Comparison of ENCODE assay signal across 30 mouse cellular contexts in the genomic region with DNA sequence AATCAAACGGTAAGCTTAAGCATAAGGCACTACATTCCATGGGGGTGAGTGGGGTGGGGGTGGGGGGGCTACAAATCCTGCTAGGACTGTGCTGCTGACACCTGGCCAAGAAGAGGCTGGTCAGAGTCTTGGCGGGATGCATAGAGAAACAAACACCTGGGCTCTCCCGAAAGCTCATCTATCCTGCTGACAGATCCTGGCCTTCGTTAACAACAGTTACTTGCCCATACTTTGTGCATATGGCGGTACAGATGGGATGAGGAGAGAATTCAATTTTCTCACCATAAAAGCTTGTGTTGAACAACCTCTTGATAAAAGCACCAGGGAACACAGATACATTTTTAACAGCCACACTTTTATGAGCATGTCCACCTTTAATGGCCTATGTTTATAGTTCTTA. TPM values are rescaled to one million over a fixed set of nuclear protein-coding genes. Genes with fewer than 3 reads are reported as not detected.
A peak's percentile ranks its signal among the peaks of the same experiment; 100 is the strongest.
DNase-seq lines count a peak whose midpoint lies in the region; ATAC-seq and TF ChIP-seq lines count a peak whose summit lies in the region.
"Had no signal": no experiment of that assay in that cellular context is flagged by ENCODE, and none has a peak within 500 bp of the region (broad histone marks: within the 10 kb centered on the region; RNA-seq: fewer than 3 reads in every experiment).

No protein-coding gene starts in this region.

- no peak for TF ChIP-seq POLR2A in brain, embryonic 14.5 days (IDR thresholded peaks at IDR 0.05; ENCODE audit: borderline replicate concordance, extremely low read depth, insufficient read depth, insufficient read length, poor library complexity, severe bottlenecking)

- 84% methylated on average over 5 of the region's 5 CpGs for WGBS in forebrain, embryonic 13.5 days
- 85% methylated on average over 5 of the region's 5 CpGs for WGBS in forebrain, embryonic 12.5 days
- 71% methylated on average over 5 of the region's 5 CpGs for WGBS in heart, embryonic 11.5 days (ENCODE audit: insufficient replicate concordance)

- H3K27me3 ChIP-seq in forebrain, embryonic 13.5 days = no peaks in the 10 kb centered on the region
- H3K27me3 ChIP-seq in forebrain, embryonic 12.5 days = no peaks in the 10 kb centered on the region
- no peaks in the 10 kb centered on the region for H3K27me3 ChIP-seq in heart, embryonic 11.5 days (ENCODE audit: control insufficient read depth, insufficient read depth, low read length)
- H3K27me3 ChIP-seq: embryonic facial prominence, embryonic 12.5 days; embryonic facial prominence, embryonic 15.5 days; heart, embryonic 12.5 days; heart, embryonic 15.5 days; hindbrain, embryonic 13.5 days; intestine, embryonic 15.5 days had no signal

- no peaks in the 10 kb centered on the region for H3K9me3 ChIP-seq in forebrain, embryonic 13.5 days (replicated peaks)
- no peaks in the 10 kb centered on the region for H3K9me3 ChIP-seq in forebrain, embryonic 12.5 days
- H3K9me3 ChIP-seq in heart, embryonic 11.5 days (replicated peaks; ENCODE audit: control insufficient read depth, low read length) = no peaks in the 10 kb centered on the region
- H3K9me3 ChIP-seq: embryonic facial prominence, embryonic 12.5 days; embryonic facial prominence, embryonic 15.5 days; heart, embryonic 12.5 days; heart, embryonic 15.5 days; hindbrain, embryonic 10.5 days; hindbrain, embryonic 13.5 days; intestine, embryonic 15.5 days had no signal

- ATAC-seq in forebrain, embryonic 13.5 days = peak; percentile 41; the same call in 1 of the 2 replicates
- no peak for ATAC-seq in forebrain, embryonic 12.5 days (ENCODE audit: low FRiP score)
- no peak for ATAC-seq in heart, embryonic 11.5 days (replicated peaks; ENCODE audit: insufficient number of reproducible peaks, low FRiP score, low TSS enrichment)
- ATAC-seq: activated CD4-positive, CD25-positive, alpha-beta regulatory T cell, adult 4 months; hindbrain, embryonic 16.5 days; intestine, embryonic 15.5 days had no signal

- no peak overlapping the region for H3K4me3 ChIP-seq in forebrain, embryonic 13.5 days
- no peak overlapping the region for H3K4me3 ChIP-seq in forebrain, embryonic 12.5 days (replicated peaks)
- no peak overlapping the region for H3K4me3 ChIP-seq in layer of hippocampus, adult 2 months
- H3K4me3 ChIP-seq in heart, embryonic 11.5 days (ENCODE audit: low read depth, low read length) = no peak overlapping the region
- H3K4me3 ChIP-seq: embryonic facial prominence, embryonic 12.5 days; embryonic facial prominence, embryonic 15.5 days; gastrocnemius, adult 2 months; heart, embryonic 12.5 days; heart, embryonic 15.5 days; hindbrain, embryonic 10.5 days; hindbrain, embryonic 13.5 days; intestine, embryonic 15.5 days had no signal

- H3K9ac ChIP-seq in forebrain, embryonic 13.5 days = no peak overlapping the region
- no peak overlapping the region for H3K9ac ChIP-seq in forebrain, embryonic 12.5 days
- H3K9ac ChIP-seq in heart, embryonic 11.5 days (ENCODE audit: low read depth, low read length) = no peak overlapping the region
- H3K9ac ChIP-seq: embryonic facial prominence, embryonic 12.5 days; embryonic facial prominence, embryonic 15.5 days; heart, embryonic 12.5 days; heart, embryonic 15.5 days; hindbrain, embryonic 13.5 days; intestine, embryonic 15.5 days had no signal

- no peaks in the 10 kb centered on the region for H3K36me3 ChIP-seq in forebrain, embryonic 13.5 days (ENCODE audit: poor library complexity, severe bottlenecking)
- no peaks in the 10 kb centered on the region for H3K36me3 ChIP-seq in forebrain, embryonic 12.5 days (replicated peaks)
- H3K36me3 ChIP-seq in heart, embryonic 11.5 days (ENCODE audit: control insufficient read depth, insufficient read depth, low read length) = no peaks in the 10 kb centered on the region
- H3K36me3 ChIP-seq: embryonic facial prominence, embryonic 12.5 days; embryonic facial prominence, embryonic 15.5 days; heart, embryonic 12.5 days; heart, embryonic 15.5 days; hindbrain, embryonic 10.5 days; hindbrain, embryonic 13.5 days; intestine, embryonic 15.5 days had no signal

- no peak overlapping the region for H3K27ac ChIP-seq in forebrain, embryonic 13.5 days
- no peak overlapping the region for H3K27ac ChIP-seq in forebrain, embryonic 12.5 days
- H3K27ac ChIP-seq in layer of hippocampus, adult 2 months = no peak overlapping the region
- H3K27ac ChIP-seq in heart, embryonic 11.5 days (ENCODE audit: low read depth, low read length) = no peak overlapping the region
- H3K27ac ChIP-seq: embryonic facial prominence, embryonic 12.5 days; embryonic facial prominence, embryonic 15.5 days; gastrocnemius, adult 2 months; heart, embryonic 15.5 days; hindbrain, embryonic 10.5 days; hindbrain, embryonic 13.5 days; intestine, embryonic 15.5 days had no signal

- no peak overlapping the region for H3K4me2 ChIP-seq in forebrain, embryonic 13.5 days
- no peak overlapping the region for H3K4me2 ChIP-seq in forebrain, embryonic 12.5 days
- H3K4me2 ChIP-seq in heart, embryonic 11.5 days = no peak overlapping the region
- H3K4me2 ChIP-seq: embryonic facial prominence, embryonic 12.5 days; embryonic facial prominence, embryonic 15.5 days; heart, embryonic 12.5 days; heart, embryonic 15.5 days; hindbrain, embryonic 13.5 days; intestine, embryonic 15.5 days had no signal

- H3K4me1 ChIP-seq in forebrain, embryonic 13.5 days = no peaks in the 10 kb centered on the region
- H3K4me1 ChIP-seq in forebrain, embryonic 12.5 days = no peaks in the 10 kb centered on the region
- no peaks in the 10 kb centered on the region for H3K4me1 ChIP-seq in heart, embryonic 11.5 days (ENCODE audit: control insufficient read depth, insufficient read depth, low read length)
- H3K4me1 ChIP-seq: embryonic facial prominence, embryonic 12.5 days; embryonic facial prominence, embryonic 15.5 days; heart, embryonic 12.5 days; heart, embryonic 15.5 days; hindbrain, embryonic 10.5 days; hindbrain, embryonic 13.5 days; intestine, embryonic 15.5 days had no signal

- no peak for TF ChIP-seq CTCF in layer of hippocampus, adult 2 months (conservative IDR thresholded peaks at IDR 0.05)
- no peak for TF ChIP-seq CTCF in brain, embryonic 14.5 days (IDR thresholded peaks at IDR 0.05; ENCODE audit: borderline replicate concordance, extremely low read depth, insufficient read depth, insufficient read length)

- peak; percentile 41 for DNase-seq in cerebellum, adult 11-12 months
- no peak for DNase-seq in cerebellum, postnatal 4 days (ENCODE audit: low spot score in 2 of 2)
- DNase-seq in layer of hippocampus, adult 2 months (ENCODE audit: low spot score in 2 of 2) = peak; percentile 28 to 29
- no peak for DNase-seq in layer of hippocampus, adult 18-20 months (ENCODE audit: low spot score in 2 of 2)
- peak; percentile 56 for DNase-seq in brain, embryonic 14.5 days (ENCODE audit: low read depth)
- DNase-seq: adrenal gland, adult 8-10 months; adrenal gland, postnatal 25 days; cerebellum, adult 8-10 months; gastrocnemius, adult 2 months; gastrocnemius, postnatal 14 days; heart, adult 11 months; heart, postnatal 10 days; heart, postnatal 36 days; kidney, adult 11 months; kidney, adult 8-10 months had no signal

RNA-seq across cellular contexts. Expression of a gene that starts 10.7 kb away (rescaled TPM):
- 3.7 and 3.9 TPM in 2 replicates for polyA plus RNA-seq in forebrain, embryonic 13.5 days (2015; fragmentation: Nextera tagmentation; extraction: Ambion mirVana)
- 3.0 and 3.2 TPM in 2 replicates for polyA plus RNA-seq in forebrain, embryonic 12.5 days (2016; fragmentation: Nextera tagmentation; extraction: Ambion mirVana)
- total RNA-seq in layer of hippocampus, adult 2 months (2021) = 10 to 100 TPM; 20.1 TPM
- total RNA-seq in layer of hippocampus, adult 18-20 months (2021) = 10 to 100 TPM; 17.0 to 19.3 TPM
- 6.1 and 13.1 TPM in 2 replicates for polyA plus RNA-seq in brain, embryonic 14.5 days (2012; rRNA removed)
- polyA plus RNA-seq in heart, embryonic 11.5 days (2014; fragmentation: Nextera tagmentation; extraction: Ambion mirVana) = 0.04 TPM in 1 of 2 replicates, not detected in the other
- total RNA-seq: ES-E14; gastrocnemius, adult 2 months; gastrocnemius, postnatal 4 days; heart, adult 8-10 months; heart, postnatal 10 days; heart, postnatal 36 days had no signal
- polyA plus RNA-seq: activated CD4-positive, CD25-positive, alpha-beta regulatory T cell, adult 4 months; heart, embryonic 12.5 days had no signal

Comparison
In these comparisons a context has a peak if more than half of its experiments do, and no peak if none do; other contexts are left out.
1. DNase-seq: peak in cerebellum, adult 11-12 months (single experiment), layer of hippocampus, adult 2 months (2 of 2) and brain, embryonic 14.5 days (single experiment); none in cerebellum, postnatal 4 days (0 of 2) and layer of hippocampus, adult 18-20 months (0 of 2).